Mouse (Mus musculus): ENCODE measurements around the gene Ubxn6. TPM values are rescaled to one million over a fixed set of nuclear protein-coding genes. Genes with fewer than 3 reads are reported as not detected.
A peak's percentile ranks its signal among the peaks of the same experiment; 100 is the strongest.
"Not testable (repeated sequence)": the region's sequence is repeated elsewhere in the genome, so short reads cannot be mapped to it uniquely, and the experiment has no call there.

Ubxn6 gene
- 10 to 100 TPM; 86.2 to 97.2 (median 91.5) TPM for total RNA-seq (2022)

- peak; percentile 90 to 97 for DNase-seq (ENCODE audit: low spot score in 2 of 2)
These were observed at the start of gene Ubxn6 for GRCm38 (mm10) chr17:56074827-56075208. Ubxn6 (minus strand) TSS chr17:56075028.

- DNase-seq (ENCODE audit: low spot score in 2 of 2), result no peak
These were observed 49.0 kb upstream of the Ubxn6 start for GRCm38 (mm10) chr17:56123681-56124340.

- no peak for DNase-seq (ENCODE audit: low spot score in 2 of 2)
These were observed 48.3 kb upstream of the Ubxn6 start for GRCm38 (mm10) chr17:56123161-56123560.

- no peak for DNase-seq (ENCODE audit: low spot score in 2 of 2)
These were observed 47.0 kb upstream of the Ubxn6 start, which contains the start of gene Lrg1 for GRCm38 (mm10) chr17:56121826-56122225. Lrg1 (minus strand) TSS chr17:56122001.

GRCm38 (mm10) chr17:56119981-56120880 is 45.4 kb upstream of the Ubxn6 start:
- DNase-seq (ENCODE audit: low spot score in 2 of 2), result no peak

GRCm38 (mm10) chr17:56119431-56119830 is 44.6 kb upstream of the Ubxn6 start:
- DNase-seq (ENCODE audit: low spot score in 2 of 2), result no peak

GRCm38 (mm10) chr17:56117251-56117710 is 42.5 kb upstream of the Ubxn6 start, which contains the start of gene Plin5:
Plin5 (minus strand) TSS chr17:56117596.
- DNase-seq (ENCODE audit: low spot score in 2 of 2), result no peak

GRCm38 (mm10) chr17:56116193-56116592 is 41.4 kb upstream of the Ubxn6 start:
- DNase-seq (ENCODE audit: low spot score in 2 of 2), result no peak

GRCm38 (mm10) chr17:56112743-56113142 is 37.9 kb upstream of the Ubxn6 start:
- no peak for DNase-seq (ENCODE audit: low spot score in 2 of 2)

GRCm38 (mm10) chr17:56111864-56112263 is 37.0 kb upstream of the Ubxn6 start:
- no peak for DNase-seq (ENCODE audit: low spot score in 2 of 2)

- DNase-seq (ENCODE audit: low spot score in 2 of 2), result no peak
These were observed 36.2 kb upstream of the Ubxn6 start for GRCm38 (mm10) chr17:56111021-56111420.

GRCm38 (mm10) chr17:56110571-56110970 is 35.7 kb upstream of the Ubxn6 start:
- DNase-seq (ENCODE audit: low spot score in 2 of 2), result no peak

- no peak for DNase-seq (ENCODE audit: low spot score in 2 of 2)
These were observed 34.6 kb upstream of the Ubxn6 start, which contains the start of gene Plin4 for GRCm38 (mm10) chr17:56109219-56110051. Plin4 (minus strand) TSS chr17:56109803.

- DNase-seq (ENCODE audit: low spot score in 2 of 2), result peak in 1 of 2 experiments; percentile 79
These were observed 33.7 kb upstream of the Ubxn6 start for GRCm38 (mm10) chr17:56108334-56109044.

- no peak for DNase-seq (ENCODE audit: low spot score in 2 of 2)
These were observed 32.9 kb upstream of the Ubxn6 start for GRCm38 (mm10) chr17:56107736-56108135.

- no peak for DNase-seq (ENCODE audit: low spot score in 2 of 2)
These were observed 32.2 kb upstream of the Ubxn6 start for GRCm38 (mm10) chr17:56106981-56107380.

GRCm38 (mm10) chr17:56106436-56106835 is 31.6 kb upstream of the Ubxn6 start:
- not testable (repeated sequence) for DNase-seq (ENCODE audit: low spot score in 2 of 2)

GRCm38 (mm10) chr17:56104821-56105220 is 30.0 kb upstream of the Ubxn6 start:
- not testable (repeated sequence) for DNase-seq (ENCODE audit: low spot score in 2 of 2)

GRCm38 (mm10) chr17:56103465-56104285 is 28.8 kb upstream of the Ubxn6 start:
- no peak for DNase-seq (ENCODE audit: low spot score in 2 of 2)

- DNase-seq (ENCODE audit: low spot score in 2 of 2), result no peak
These were observed 28.1 kb upstream of the Ubxn6 start for GRCm38 (mm10) chr17:56102927-56103326.

Data from left cerebral cortex, adult 8-10 months (tissue).